Mouse (Mus musculus) testis, adult 2 months (tissue): ENCODE data around the gene Sox15. TPM values are rescaled to one million over a fixed set of nuclear protein-coding genes. Genes with fewer than 3 reads are reported as not detected.

Experiments used
- H3K27ac ChIP-seq: fragments of 200-500 bp; 2 replicates; pipeline ENCODE4 v1.5.1; 2012; ENCODE audit warnings: low read depth, low read length; ENCODE audit not compliant: control insufficient read depth, insufficient read depth
- H3K27me3 ChIP-seq: fragments of 200-500 bp; 2 replicates; pipeline ENCODE4 v1.6.1; 2012; ENCODE audit warnings: mild to moderate bottlenecking, low read length, moderate library complexity; ENCODE audit not compliant: control insufficient read depth, insufficient read depth
- H3K36me3 ChIP-seq: fragments of 200-500 bp; 2 replicates; pipeline ENCODE4 v1.6.1; 2012; ENCODE audit warnings: mild to moderate bottlenecking, low read length; ENCODE audit not compliant: control insufficient read depth, insufficient read depth
- H3K4me1 ChIP-seq: fragments of 200-500 bp; 2 replicates; pipeline ENCODE4 v1.6.1; 2012; ENCODE audit warnings: low read length; ENCODE audit not compliant: control insufficient read depth, insufficient read depth
- H3K4me3 ChIP-seq: fragments of 200-500 bp; 2 replicates; pipeline ENCODE4 v1.5.1; 2012; ENCODE audit warnings: low read depth, mild to moderate bottlenecking, low read length, moderate library complexity, mixed read lengths; ENCODE audit not compliant: control insufficient read depth
- CTCF ChIP-seq: fragments of 200-500 bp; IDR thresholded peaks from 2 replicates; pipeline ENCODE4 v1.5.1; 2012; ENCODE audit warnings: low read depth, mild to moderate bottlenecking, inconsistent platforms, low read length, moderate library complexity; ENCODE audit not compliant: control insufficient read depth, insufficient read depth, insufficient replicate concordance
- POLR2A ChIP-seq: fragments of 200-500 bp; IDR thresholded peaks from 2 replicates; pipeline ENCODE4 v1.6.1; 2012; ENCODE audit warnings: low read depth, mild to moderate bottlenecking, inconsistent platforms, low read length, moderate library complexity; ENCODE audit not compliant: control insufficient read depth
- polyA plus RNA-seq: library from polyadenylated mRNA; depleted of rRNA; stranded (reverse); fragments of >200 nt; gene quantifications from 2 replicates; pipeline ENCODE4 v1.2.3, GENCODE M21; 2012

Gene Sox15
- polyA plus RNA-seq, 1 experiment, result 0.25 TPM

GRCm38 (mm10) chr11:69662967-69663671, 8.0 kb downstream of the Sox15 start:
- no peaks in the 10 kb centered on the region for H3K27me3 ChIP-seq
- H3K27ac ChIP-seq, result peak overlapping the region; percentile 99
- H3K4me3 ChIP-seq, result peak overlapping the region; percentile 98
- H3K4me1 ChIP-seq, result peaks cover 6% of the 10 kb centered on the region
- H3K36me3 ChIP-seq, result no peaks in the 10 kb centered on the region
- TF ChIP-seq CTCF (no peak), POLR2A (no peak)

GRCm38 (mm10) chr11:69663795-69664194, 8.7 kb downstream of the Sox15 start:
- H3K27ac ChIP-seq, result no peak overlapping the region
- TF ChIP-seq POLR2A (no peak), CTCF (no peak)
- peaks cover 6% of the 10 kb centered on the region for H3K4me1 ChIP-seq
- H3K36me3 ChIP-seq, result peaks cover 1% of the 10 kb centered on the region; the same call in 1 of the 2 replicates
- H3K4me3 ChIP-seq, result no peak overlapping the region
- no peaks in the 10 kb centered on the region for H3K27me3 ChIP-seq

DNA sequence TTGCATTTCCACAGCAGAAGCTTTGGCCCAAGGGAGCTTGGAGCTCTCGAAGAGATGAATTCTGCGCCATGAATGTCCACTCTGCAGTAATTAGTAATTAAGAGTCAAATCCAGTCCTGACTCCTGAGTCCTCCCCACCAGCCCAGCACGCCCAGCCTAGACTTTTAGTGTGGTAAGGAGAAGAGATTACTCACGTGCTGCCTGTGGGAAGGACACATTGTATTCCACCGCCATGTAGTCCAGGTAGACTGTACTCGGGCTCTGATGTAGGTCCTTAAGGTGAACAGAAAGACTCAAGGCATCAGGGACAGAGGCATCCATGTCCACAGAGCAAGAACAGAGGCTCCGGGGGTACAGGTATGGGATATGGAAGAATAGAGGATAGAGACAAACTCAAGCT, 9.7 kb downstream of the Sox15 start:
- Histone ChIP-seq H3K27ac (no peak overlapping the region), H3K36me3 (peaks cover 1% of the 10 kb centered on the region; the same call in 1 of the 2 replicates), H3K27me3 (no peaks in the 10 kb centered on the region), H3K4me3 (no peak overlapping the region), H3K4me1 (peaks cover 6% of the 10 kb centered on the region)
- TF ChIP-seq CTCF (no peak), POLR2A (no peak)

- Histone ChIP-seq H3K27me3 (no peaks in the 10 kb centered on the region), H3K4me1 (peaks cover 6% of the 10 kb centered on the region), H3K4me3 (no peak overlapping the region), H3K27ac (no peak overlapping the region), H3K36me3 (peaks cover 1% of the 10 kb centered on the region; the same call in 1 of the 2 replicates)
- no peak for TF ChIP-seq CTCF
- no peak for TF ChIP-seq POLR2A
These were observed 10.4 kb downstream of the Sox15 start for GRCm38 (mm10) chr11:69665457-69665960.

DNA sequence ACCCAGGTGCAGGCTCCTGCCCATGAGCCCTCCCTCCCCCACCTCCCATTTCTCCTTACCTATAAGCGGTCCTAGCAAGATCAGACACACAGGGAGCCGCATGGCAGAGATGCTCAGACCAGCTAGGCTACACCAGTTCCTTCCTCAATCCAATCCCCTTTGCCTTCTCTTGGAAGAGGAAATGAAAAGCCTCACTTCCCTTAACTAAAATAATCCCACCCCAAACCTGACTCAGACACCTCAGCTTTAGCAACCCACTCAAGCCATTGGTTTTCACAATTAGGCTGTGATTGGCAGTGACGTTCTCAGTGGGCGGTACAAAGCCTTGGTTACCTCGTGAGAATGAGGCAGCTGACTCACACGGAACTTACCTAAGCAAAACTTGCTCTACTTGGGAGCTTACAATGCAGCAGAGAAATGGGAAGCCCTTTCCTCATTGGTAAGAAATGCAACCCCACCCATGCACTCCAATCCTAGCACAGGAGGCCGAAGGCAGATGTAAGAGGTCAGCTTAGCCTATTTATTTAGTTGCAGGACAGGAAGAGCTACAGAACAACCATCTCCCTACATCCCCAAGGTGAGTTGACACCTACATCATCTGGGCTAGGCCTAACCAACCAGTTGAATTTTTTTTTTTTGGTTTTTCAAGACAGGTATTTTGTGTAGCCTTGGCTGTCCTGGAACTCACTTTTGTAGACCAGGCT, 11.0 kb downstream of the Sox15 start, which contains the start of gene Cd68:
Gene Cd68 (minus strand): TSS at position 193 of the 704 bp plus-strand sequence.
- TF ChIP-seq CTCF (no peak), POLR2A (no peak)
- H3K36me3 ChIP-seq, result peaks cover 1% of the 10 kb centered on the region; the same call in 1 of the 2 replicates
- peaks cover 6% of the 10 kb centered on the region for H3K4me1 ChIP-seq
- H3K4me3 ChIP-seq, result no peak within 1 kb of the TSS
- no peaks in the 10 kb centered on the region for H3K27me3 ChIP-seq
- H3K27ac ChIP-seq, result no peak within 1 kb of the TSS

- Histone ChIP-seq H3K27ac (no peak overlapping the region), H3K36me3 (peaks cover 1% of the 10 kb centered on the region; the same call in 1 of the 2 replicates), H3K27me3 (no peaks in the 10 kb centered on the region), H3K4me3 (no peak overlapping the region), H3K4me1 (peaks cover 6% of the 10 kb centered on the region)
- no peak for TF ChIP-seq CTCF
These were observed 11.5 kb downstream of the Sox15 start for GRCm38 (mm10) chr11:69666665-69667005.
